Mouse (Mus musculus): ENCODE measurements at regions not wholly inside any gene's neighbourhood (a gene's known extent, or its start where the extent isn't known, plus 50 kb on each side); places are given as distances from the start of the nearest gene placed in this dataset.

DNA sequence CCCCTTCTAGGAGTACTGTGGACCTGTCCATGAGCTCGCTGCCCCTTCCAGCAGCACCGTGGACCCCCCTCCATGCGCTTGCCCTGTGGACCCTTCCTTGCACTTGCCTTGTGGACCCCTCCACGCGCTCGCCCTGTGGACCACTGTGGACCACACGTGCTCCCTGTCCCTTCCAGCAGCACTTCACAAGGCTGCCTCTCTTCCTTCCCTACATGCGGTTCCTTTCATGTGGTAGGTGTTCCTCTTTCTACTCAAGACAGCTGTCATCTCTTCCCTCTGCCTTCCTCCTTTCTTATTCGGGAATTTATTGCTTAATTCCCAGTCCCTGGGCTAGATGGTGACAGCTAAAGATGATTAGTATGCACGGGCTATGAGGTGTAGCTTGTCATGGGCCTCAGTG is 101.2 kb upstream of the Chrm2 start:
- no peak for DNase-seq

DNA sequence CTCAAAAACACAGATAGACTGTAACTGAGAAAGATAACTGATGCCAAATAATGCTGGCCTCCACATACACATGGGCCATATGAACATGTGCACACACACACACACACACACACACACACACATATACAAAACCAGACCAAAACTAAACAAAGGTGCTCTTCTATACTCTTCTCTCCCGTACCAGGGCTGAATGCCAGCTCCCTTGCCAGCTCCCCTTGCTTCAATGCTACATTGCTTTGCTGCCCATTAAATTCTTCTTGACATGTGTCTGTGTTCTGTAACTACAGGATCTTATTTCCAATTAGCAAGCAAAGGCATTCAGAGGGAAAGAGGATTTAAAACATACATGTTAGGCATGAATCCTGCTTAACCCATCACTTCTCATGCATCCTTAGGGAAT is 74.3 kb upstream of the Chrm2 start:
- no peak for DNase-seq
- intact Hi-C loops (cut with DNase I): no loop called here

More for the DNA sequence above, 101.2 kb upstream of the Chrm2 start:
- intact Hi-C loops (cut with DNase I): no loop called here

Measured in heart, postnatal 10 days (tissue).